Mouse (Mus musculus) CH12.LX (cell line): ENCODE data around the gene Olfr576. TPM values are rescaled to one million over a fixed set of nuclear protein-coding genes. Genes with fewer than 3 reads are reported as not detected.

ENCODE experiments used
- DNase-seq: peaks from one replicate; pipeline ENCODE4 v3.0.0-alpha.2; 2013; ENCODE audit errors: extremely low read depth
- H3K27ac ChIP-seq: 2 replicates; pipeline ENCODE4 v1.5.1; 2012; ENCODE audit warnings: low read depth, mild to moderate bottlenecking, control low read depth, moderate library complexity; ENCODE audit not compliant: insufficient read depth
- H3K27me3 ChIP-seq: replicated peaks from 2 replicates; pipeline ENCODE3; 2012; ENCODE audit warnings: inconsistent platforms
- H3K36me3 ChIP-seq, 2 experiments: replicated peaks in 1 of 2; 2 replicates each; pipeline versions ENCODE3 to v1.6.1; 2012; ENCODE audit warnings: inconsistent platforms in 1 of 2, low read length in 1 of 2, mild to moderate bottlenecking in 1 of 2, mixed read lengths in 1 of 2, moderate library complexity in 1 of 2; ENCODE audit not compliant: control insufficient read depth in 1 of 2, insufficient read depth in 1 of 2
- H3K4me1 ChIP-seq, 2 experiments: 2 replicates each; pipeline ENCODE4 v1.6.1; 2012; ENCODE audit warnings: inconsistent platforms in 1 of 2, moderate library complexity in 1 of 2; ENCODE audit not compliant: insufficient read depth in 2 of 2, control insufficient read depth in 1 of 2
- H3K4me2 ChIP-seq: 2 replicates; pipeline ENCODE4 v1.6.1; 2012; ENCODE audit warnings: low read depth, mild to moderate bottlenecking, control low read depth; ENCODE audit not compliant: poor library complexity, insufficient read depth, severe bottlenecking
- H3K4me3 ChIP-seq, 3 experiments: fragments of 150-350 bp in 1 of 3; sonication (generic) in 1 of 3; replicated peaks in 1 of 3; 2 replicates each; pipeline versions ENCODE3 to v1.5.1; 2011 to 2012; ENCODE audit warnings: low read depth in 2 of 3, low read length in 2 of 3, mild to moderate bottlenecking in 2 of 3, moderate library complexity in 2 of 3, control low read depth in 1 of 3, improper control_type of control experiment in 1 of 3, inconsistent platforms in 1 of 3, mixed read lengths in 1 of 3; ENCODE audit not compliant: poor library complexity in 1 of 3
- H3K79me2 ChIP-seq: replicated peaks from 2 replicates; pipeline ENCODE4 v1.6.1; 2012; ENCODE audit warnings: mild to moderate bottlenecking, moderate library complexity; ENCODE audit not compliant: control insufficient read depth, poor library complexity, insufficient read depth, severe bottlenecking; ENCODE audit errors: extremely low read depth
- H3K9ac ChIP-seq: 2 replicates; pipeline ENCODE4 v1.6.1; 2012; ENCODE audit warnings: low read depth, mild to moderate bottlenecking, control low read depth, moderate library complexity; ENCODE audit not compliant: insufficient read depth
- H3K9me3 ChIP-seq: replicated peaks from 2 replicates; pipeline ENCODE3; 2012; ENCODE audit warnings: low read length, inconsistent platforms, mixed read lengths
- CHD1 ChIP-seq: IDR thresholded peaks from 2 replicates; pipeline ENCODE4 v1.6.1; 2012; ENCODE audit warnings: low read depth, low read length, improper control_type of control experiment, inconsistent platforms
- CTCF ChIP-seq, 2 experiments: IDR thresholded peaks in 1 of 2; conservative IDR thresholded peaks in 1 of 2; 2 replicates each; pipeline ENCODE4 v1.5.1; 2011 to 2012; ENCODE audit warnings: low read depth in 2 of 2, low read length in 2 of 2, improper control_type of control experiment in 1 of 2, inconsistent platforms in 1 of 2, mild to moderate bottlenecking in 1 of 2, moderate library complexity in 1 of 2
- ETS1 ChIP-seq: conservative IDR thresholded peaks from 2 replicates; pipeline ENCODE4 v1.6.1; 2012; ENCODE audit warnings: low read depth, mild to moderate bottlenecking, inconsistent platforms, low read length, improper control_type of control experiment, moderate library complexity
- IRF4 ChIP-seq: IDR thresholded peaks from 2 replicates; pipeline ENCODE4 v1.6.1; 2014; ENCODE audit warnings: low read depth, mild to moderate bottlenecking, inconsistent platforms, low read length, improper control_type of control experiment
- JUN ChIP-seq: IDR thresholded peaks from 2 replicates; pipeline ENCODE4 v1.6.1; 2011; ENCODE audit warnings: low read depth, mild to moderate bottlenecking, low read length, improper control_type of control experiment, moderate library complexity; ENCODE audit not compliant: insufficient read depth
- MAFK ChIP-seq: IDR thresholded peaks from 2 replicates; pipeline ENCODE4 v1.6.1; 2011; ENCODE audit warnings: low read length, improper control_type of control experiment; ENCODE audit not compliant: insufficient replicate concordance
- MAX ChIP-seq: IDR thresholded peaks from 2 replicates; pipeline ENCODE4 v1.6.1; 2011; ENCODE audit warnings: low read length, improper control_type of control experiment
- MAZ ChIP-seq: IDR thresholded peaks from 2 replicates; pipeline ENCODE4 v1.6.1; 2012; ENCODE audit warnings: low read depth, mild to moderate bottlenecking, inconsistent platforms, low read length, improper control_type of control experiment, moderate library complexity
- MXI1 ChIP-seq: IDR thresholded peaks from 2 replicates; pipeline ENCODE4 v1.6.1; 2011; ENCODE audit warnings: mild to moderate bottlenecking, low read depth, low read length, improper control_type of control experiment
- NRF1 ChIP-seq: IDR thresholded peaks from 2 replicates; pipeline ENCODE4 v1.6.1; 2014; ENCODE audit warnings: low read depth, mild to moderate bottlenecking, inconsistent platforms, low read length, improper control_type of control experiment, moderate library complexity
- POLR2A ChIP-seq: IDR thresholded peaks from 2 replicates; pipeline ENCODE4 v1.6.1; 2011; ENCODE audit warnings: low read depth, mild to moderate bottlenecking, improper control_type of control experiment, low read length
- POLR2AphosphoS2 ChIP-seq: IDR thresholded peaks from 2 replicates; pipeline ENCODE4 v1.6.1; 2011; ENCODE audit warnings: low read depth, low read length, improper control_type of control experiment
- RAD21 ChIP-seq: IDR thresholded peaks from 2 replicates; pipeline ENCODE4 v1.6.1; 2011; ENCODE audit warnings: low read depth, mild to moderate bottlenecking, low read length, improper control_type of control experiment, moderate library complexity
- RCOR1 ChIP-seq: conservative IDR thresholded peaks from 2 replicates; pipeline ENCODE4 v1.6.1; 2012; ENCODE audit warnings: low read depth, mild to moderate bottlenecking, inconsistent platforms, low read length, improper control_type of control experiment
- SMC3 ChIP-seq: IDR thresholded peaks from 2 replicates; pipeline ENCODE4 v1.6.1; 2011; ENCODE audit warnings: low read depth, low read length, improper control_type of control experiment
- USF1 ChIP-seq: IDR thresholded peaks from 2 replicates; pipeline ENCODE4 v1.6.1; 2014; ENCODE audit warnings: low read depth, mild to moderate bottlenecking, inconsistent platforms, low read length, improper control_type of control experiment
- ZC3H11A ChIP-seq: IDR thresholded peaks from 2 replicates; pipeline ENCODE4 v1.6.1; 2012; ENCODE audit warnings: low read depth, mild to moderate bottlenecking, inconsistent platforms, low read length, improper control_type of control experiment
- dilution Hi-C: fragments of 300-500 bp; cut with MboI; formaldehyde crosslinking; loops from 2 replicates; pipeline ENCODE4 v1.14.3; 2020; ENCODE audit warnings: low sequenced_read_pairs; ENCODE audit not compliant: extremely low pct_unique_long_range_greater_than_20kb, extremely low pct_ligation_motif_present
- in situ Hi-C: fragments of 300-500 bp; cut with MboI; formaldehyde crosslinking; loops from 3 replicates; pipeline ENCODE4 v1.14.3; 2019; ENCODE audit warnings: low sequenced_read_pairs, low pct_ligation_motif_present, low pct_unique_long_range_greater_than_20kb, mixed read lengths
- polyA plus RNA-seq: library from polyadenylated mRNA; unstranded; fragments of >175 nt; gene quantifications from 2 replicates; pipeline ENCODE4 v1.2.1, GENCODE M21; 2012; ENCODE audit warnings: low read depth; ENCODE audit not compliant: insufficient read length
- total RNA-seq, 2 experiments: library from RNA; depleted of rRNA; stranded (reverse); fragments of 300-350 nt in 1 of 2; fragments of >200 nt in 1 of 2; gene quantifications; 2 replicates each; pipeline ENCODE4 v1.2.3; 2012 to 2014

Olfr576 gene
- total and polyA plus RNA-seq, 3 experiments, result not detected

DNA sequence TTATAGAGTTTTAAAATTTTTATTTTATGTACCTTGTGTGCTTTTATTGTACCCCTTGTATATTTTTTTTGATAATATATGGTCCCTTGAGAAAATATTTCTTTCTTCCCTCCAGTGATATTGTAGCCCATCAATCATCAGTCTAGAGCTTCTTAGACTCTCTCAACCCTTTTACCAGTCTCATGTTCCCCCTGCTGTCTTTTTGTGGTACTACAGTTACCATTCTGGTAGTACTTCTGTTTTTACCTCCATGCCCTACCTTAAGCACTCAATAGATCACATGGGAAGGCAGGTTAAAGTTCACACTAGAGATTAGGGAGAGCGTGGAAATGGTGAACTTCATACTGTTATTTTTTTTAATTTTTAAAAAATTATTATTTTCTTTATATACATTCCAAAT lies 42.8 kb upstream of the Olfr576 start:
- Histone ChIP-seq H3K4me1 (no peaks in the 10 kb centered on the region), H3K9me3 (no peaks in the 10 kb centered on the region), H3K9ac (no peak overlapping the region), H3K4me2 (no peak overlapping the region), H3K79me2 (no peaks in the 10 kb centered on the region)
- dilution Hi-C loops, result no loop called here
- TF ChIP-seq MAZ, result no peak
- peak; percentile 27; the same call in 1 of the 2 replicates for TF ChIP-seq ZC3H11A
- peak; percentile 87 for TF ChIP-seq RAD21
- peak; percentile 84 for TF ChIP-seq SMC3
- TF ChIP-seq POLR2AphosphoS2, result no peak
- no peak for TF ChIP-seq RCOR1
- peak; percentile 45 to 89 for TF ChIP-seq CTCF (conservative IDR thresholded peaks at IDR 0.05 in 1 of 2, IDR thresholded peaks at IDR 0.05 in 1 of 2; ENCODE audit: low read depth in 2 of 2, low read length in 2 of 2)
- TF ChIP-seq MAX, result no peak
- TF ChIP-seq, all 38 proteins: peak for 4
- Histone ChIP-seq H3K4me3 (no peak overlapping the region), H3K36me3 (no peaks in the 10 kb centered on the region), H3K27me3 (no peaks in the 10 kb centered on the region), H3K27ac (no peak overlapping the region)
- in situ Hi-C loops, result loop anchor here (10.0 kb wide), 2 partner anchors 255 to 415 kb away; partner anchors contain the start of gene Olfr556
- DNase-seq, result peak; percentile 74

DNA sequence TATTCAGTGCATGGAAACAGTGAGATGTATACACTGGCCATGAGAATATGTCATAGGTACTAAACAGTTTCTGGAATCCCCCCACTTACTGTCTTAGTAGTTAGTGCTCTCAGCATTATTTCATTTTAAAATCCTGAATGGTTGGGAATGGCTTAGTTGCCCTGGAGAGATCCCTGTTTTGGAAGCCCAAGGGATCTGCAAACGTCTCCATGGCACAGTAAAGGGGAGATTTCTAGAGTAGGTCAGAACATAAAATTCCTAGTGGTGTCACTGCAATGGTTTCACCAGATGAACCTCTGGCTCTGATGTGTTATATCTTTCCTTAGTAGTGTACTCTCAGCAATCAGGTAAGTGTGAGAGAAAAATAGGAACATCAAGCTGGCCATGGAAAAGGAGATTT lies 38.4 kb upstream of the Olfr576 start, which contains the start of gene Olfr572:
Olfr572 (plus strand) TSS at position 301 of the 400 bp plus-strand sequence.
- no peak within 1 kb of the TSS for H3K27ac ChIP-seq
- H3K4me1 ChIP-seq, result no peaks in the 10 kb centered on the region
- no peak within 1 kb of the TSS for H3K9ac ChIP-seq
- in situ Hi-C loops, result no loop called here
- no peak for DNase-seq
- no peak within 1 kb of the TSS for H3K4me2 ChIP-seq
- no peaks in the 10 kb centered on the region for H3K79me2 ChIP-seq
- H3K36me3 ChIP-seq, result no peaks in the 10 kb centered on the region
- H3K9me3 ChIP-seq, result no peaks in the 10 kb centered on the region
- dilution Hi-C loops, result no loop called here
- no peak within 1 kb of the TSS for H3K4me3 ChIP-seq
- no peaks in the 10 kb centered on the region for H3K27me3 ChIP-seq
- no peak for TF ChIP-seq POLR2AphosphoS2
- no peak for TF ChIP-seq USF1
- TF ChIP-seq POLR2A, result no peak
- no peak for TF ChIP-seq MXI1
- TF ChIP-seq MAX, result no peak
- no peak for TF ChIP-seq ETS1
- TF ChIP-seq IRF4, result no peak
- TF ChIP-seq JUN, result no peak
- no peak for TF ChIP-seq MAFK
- no peak for TF ChIP-seq NRF1
- TF ChIP-seq CTCF (conservative IDR thresholded peaks at IDR 0.05 in 1 of 2, IDR thresholded peaks at IDR 0.05 in 1 of 2; ENCODE audit: low read depth in 2 of 2, low read length in 2 of 2), result no peak
- TF ChIP-seq CHD1, result no peak
